Mouse (Mus musculus) layer of hippocampus, postnatal 10 days (tissue): Measurements from ENCODE around the gene Dlg4. TPM values are rescaled to one million over a fixed set of nuclear protein-coding genes. Genes with fewer than 3 reads are reported as not detected.

ENCODE experiments used
- DNase-seq, 2 experiments: peaks; one replicate each; pipeline ENCODE4 v3.0.0; 2021; ENCODE audit warnings: low spot score in 2 of 2
- long read RNA-seq: library from polyadenylated mRNA; stranded (forward); transcript quantifications from one replicate; pipeline ENCODE4 v2.0.0, GENCODE M21; 2023
- total RNA-seq, 2 experiments: library from RNA; stranded (reverse); gene quantifications; 2 replicates each; pipeline ENCODE4 v1.2.3; 2021

Gene Dlg4
- total RNA-seq = 100 to 1,000 TPM; 705 to 717 TPM
- long read RNA-seq, partial matches to known transcripts = 13 of 81 reads
- long read RNA-seq, other reads (novel, unspliced or antisense) = 62 of 81 reads

GRCm38 (mm10) chr11:70016669-70017068 lies at the start of gene Dlg4:
TSS of gene Dlg4 (plus strand) at chr11:70016942.
- DNase-seq = no peak

DNA sequence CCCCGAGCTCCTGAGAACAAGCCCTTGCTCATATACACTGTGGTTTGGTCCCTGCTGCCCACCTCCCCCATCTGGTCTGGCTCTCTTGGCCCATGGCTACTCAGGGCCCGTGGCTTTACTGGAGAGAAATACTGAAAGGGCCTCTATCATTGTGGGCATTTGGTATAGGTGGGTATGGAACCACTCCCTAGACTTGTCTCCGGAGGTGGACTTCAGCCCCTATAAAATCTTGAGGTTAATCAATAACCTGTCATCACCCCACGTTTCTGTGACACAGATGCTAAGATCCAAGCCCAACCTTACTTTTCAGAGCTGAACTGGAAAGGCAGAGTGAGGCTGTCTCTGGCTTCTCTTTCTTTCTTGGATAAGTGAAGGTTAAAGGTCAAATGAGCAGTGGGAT lies 47.9 kb upstream of the Dlg4 start:
- no peak for DNase-seq

DNA sequence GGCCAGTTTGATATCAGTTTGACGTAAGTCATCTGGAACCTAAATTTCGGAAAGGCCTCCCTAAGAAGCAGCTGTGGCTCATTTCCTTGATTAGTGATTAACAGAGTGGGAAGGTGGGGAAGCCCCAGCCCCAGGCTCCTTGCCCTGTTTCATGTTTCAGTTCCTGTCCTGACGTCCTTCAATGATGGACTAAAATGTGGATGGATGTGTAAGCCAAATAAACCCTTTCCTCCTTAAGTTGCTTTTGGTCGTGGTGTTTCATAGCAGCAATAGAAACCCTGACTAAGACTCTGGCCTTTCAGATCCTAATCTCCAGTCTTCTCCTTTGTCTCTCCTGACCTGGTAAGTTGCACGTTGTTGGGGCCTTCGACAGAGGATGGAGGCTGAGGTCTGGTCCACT lies 46.5 kb upstream of the Dlg4 start:
- DNase-seq = no peak

GRCm38 (mm10) chr11:69970775-69971174 lies 46.0 kb upstream of the Dlg4 start:
- DNase-seq = no peak

DNA sequence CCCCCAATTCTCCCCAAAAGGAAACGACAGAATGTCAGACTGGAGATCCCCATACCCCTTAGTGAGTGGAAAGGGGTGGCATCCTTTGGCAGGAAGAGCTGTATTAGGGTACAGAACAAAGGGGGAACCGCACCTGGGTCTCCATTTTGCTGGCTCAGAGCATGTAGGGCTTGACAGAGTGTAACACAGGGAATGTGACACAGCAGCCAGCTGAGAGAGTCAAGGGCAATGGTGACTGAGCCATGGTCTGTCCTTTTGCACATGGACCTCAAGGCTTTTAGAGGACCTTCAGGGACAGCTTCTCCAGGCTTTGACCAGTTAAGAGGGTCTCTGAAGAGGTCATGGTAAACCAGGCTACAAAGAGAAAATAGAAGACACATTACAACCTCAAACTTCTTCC lies 41.8 kb upstream of the Dlg4 start:
- DNase-seq = no peak

- DNase-seq = no peak
Measured at GRCm38 (mm10) chr11:69976271-69976670, 40.5 kb upstream of the Dlg4 start.

- DNase-seq = no peak
Measured at GRCm38 (mm10) chr11:69979827-69980195, 36.9 kb upstream of the Dlg4 start.

DNA sequence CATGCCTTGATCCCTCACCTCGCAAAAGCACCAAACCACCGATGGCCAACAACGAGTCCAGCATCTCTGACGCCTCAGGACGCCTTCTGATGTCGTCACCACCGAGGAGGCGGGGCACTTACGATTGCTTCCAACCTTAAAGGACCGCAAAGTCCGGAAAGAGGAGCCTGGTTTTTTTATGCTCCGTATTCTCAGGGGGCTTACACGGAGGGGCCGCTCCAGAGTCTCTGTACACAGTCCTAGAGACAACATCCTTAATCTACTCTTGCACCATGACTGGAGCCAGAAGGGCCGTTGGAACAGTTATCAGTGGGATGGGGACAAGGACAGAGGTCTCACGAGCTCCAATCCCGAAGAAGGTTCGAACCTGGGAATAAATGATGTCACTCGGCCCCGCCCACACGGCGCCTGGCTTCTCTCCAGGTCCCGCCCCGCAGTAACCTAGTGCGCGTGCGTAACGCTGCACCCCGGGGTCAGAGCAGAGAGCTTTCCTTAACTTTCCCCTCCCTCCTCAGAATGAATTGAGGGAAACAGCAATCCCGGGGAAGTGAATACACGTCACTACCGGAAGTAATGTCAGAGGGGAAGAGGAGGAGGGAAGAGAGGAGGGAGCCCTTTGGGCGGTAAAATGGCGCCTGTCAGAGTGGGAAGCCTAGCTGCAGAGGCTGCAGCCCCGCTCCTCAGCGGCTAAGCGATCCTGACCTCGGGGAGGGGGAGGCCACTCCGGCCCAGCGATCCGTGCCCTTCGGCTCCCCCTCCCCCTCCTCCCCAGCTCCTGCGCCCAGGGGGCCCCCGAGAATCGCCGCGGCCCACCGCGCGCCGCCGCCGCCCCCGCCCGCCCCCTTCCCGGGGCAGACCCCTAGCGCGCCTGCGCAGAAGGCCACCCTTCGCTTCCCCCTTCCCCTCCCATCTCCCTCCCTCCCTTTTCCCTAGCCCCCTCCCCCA lies 36.3 kb upstream of the Dlg4 start:
- peak; percentile 99 to 100 for DNase-seq

DNA sequence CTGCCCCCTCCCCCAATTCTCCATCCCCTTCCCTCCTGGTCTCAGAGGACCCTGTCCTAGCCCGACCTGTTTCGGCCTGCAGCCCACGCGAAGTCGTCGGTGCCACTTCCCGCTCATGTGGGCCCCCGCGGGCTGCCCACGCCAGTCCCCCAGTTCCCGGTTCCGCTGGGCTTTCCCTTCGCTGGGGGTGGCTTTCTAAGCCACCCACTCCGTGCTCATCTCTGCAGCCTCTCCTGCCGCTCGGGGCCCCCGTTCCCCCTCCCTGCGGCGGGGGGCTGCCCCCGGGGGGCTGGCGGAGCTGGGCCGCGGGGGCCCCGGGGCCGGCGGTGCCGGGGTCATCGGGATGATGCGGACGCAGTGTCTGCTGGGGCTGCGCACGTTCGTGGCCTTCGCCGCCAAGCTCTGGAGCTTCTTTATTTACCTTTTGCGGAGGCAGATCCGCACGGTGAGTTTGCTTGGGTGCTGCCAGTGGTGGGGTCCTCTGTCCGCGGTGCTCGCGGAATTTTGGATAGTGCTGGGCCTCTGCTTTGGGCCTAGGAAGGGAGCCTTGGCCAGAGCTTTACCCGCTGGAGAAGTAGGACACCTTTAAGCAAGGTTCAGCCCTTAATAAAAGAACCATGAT lies 35.5 kb upstream of the Dlg4 start, which contains the start of gene Ctdnep1:
Gene Ctdnep1 (plus strand): TSS at position 16 of the 622 bp plus-strand sequence.
- no peak for DNase-seq

GRCm38 (mm10) chr11:69982225-69982624 lies 34.5 kb upstream of the Dlg4 start, which contains the start of gene Elp5:
TSS of gene Elp5 (minus strand) at chr11:69982517.
- DNase-seq = no peak

DNA sequence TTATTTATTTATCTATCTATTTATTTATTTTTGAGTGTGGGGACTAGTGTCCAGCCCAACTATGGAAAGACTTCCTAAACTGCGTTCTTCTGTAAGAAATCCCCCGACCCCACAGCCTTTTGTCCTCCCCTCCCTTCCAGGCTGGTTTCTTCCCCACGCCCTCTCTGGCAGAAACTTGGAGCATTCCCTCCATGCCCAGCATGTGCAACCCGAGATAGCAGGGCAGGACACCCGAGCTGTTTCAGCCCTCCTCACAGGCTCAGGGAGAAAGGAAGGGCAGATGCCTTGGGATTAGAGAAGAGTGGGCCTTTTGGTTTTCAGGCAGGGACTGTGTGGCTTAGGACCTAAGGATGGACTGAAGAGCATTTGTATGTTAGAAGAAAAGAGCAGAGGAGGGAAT lies 33.9 kb upstream of the Dlg4 start:
- DNase-seq = no peak

DNA sequence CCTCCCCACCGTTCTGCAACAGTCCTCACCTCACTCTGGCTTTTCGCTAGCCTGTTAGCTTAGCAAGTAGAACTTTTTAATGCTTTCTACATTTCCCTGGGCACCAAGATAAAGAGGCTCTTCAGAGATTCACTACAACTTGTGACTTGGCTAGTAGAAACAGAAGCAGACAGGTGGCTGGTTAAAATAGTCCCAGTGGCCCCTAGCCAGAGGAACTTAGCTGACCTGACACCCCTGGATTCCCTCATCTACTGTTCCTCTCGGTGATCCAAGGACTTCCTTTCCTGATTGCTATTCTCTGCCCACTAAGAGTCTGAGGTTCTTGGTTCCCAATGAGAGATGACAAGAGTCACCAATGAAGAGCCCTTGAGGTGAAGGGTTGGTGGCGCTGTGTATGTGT lies 33.4 kb upstream of the Dlg4 start:
- DNase-seq = no peak

DNA sequence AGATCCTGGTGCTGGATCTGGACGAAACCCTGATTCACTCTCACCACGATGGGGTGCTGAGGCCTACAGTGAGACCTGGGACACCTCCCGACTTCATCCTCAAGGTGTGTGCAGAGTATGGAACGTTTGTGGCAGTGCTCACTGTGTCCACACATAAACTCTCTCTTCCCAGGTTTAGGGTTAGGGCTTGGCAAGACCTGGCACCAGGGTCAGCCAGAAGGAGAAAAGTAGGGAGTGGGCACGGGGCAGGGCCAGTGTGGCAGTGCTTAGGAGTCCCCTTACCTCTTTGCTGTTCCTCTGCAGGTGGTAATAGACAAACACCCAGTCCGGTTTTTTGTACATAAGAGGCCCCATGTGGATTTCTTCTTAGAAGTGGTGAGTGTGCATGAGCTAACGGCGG lies 32.3 kb upstream of the Dlg4 start:
- DNase-seq = no peak

DNA sequence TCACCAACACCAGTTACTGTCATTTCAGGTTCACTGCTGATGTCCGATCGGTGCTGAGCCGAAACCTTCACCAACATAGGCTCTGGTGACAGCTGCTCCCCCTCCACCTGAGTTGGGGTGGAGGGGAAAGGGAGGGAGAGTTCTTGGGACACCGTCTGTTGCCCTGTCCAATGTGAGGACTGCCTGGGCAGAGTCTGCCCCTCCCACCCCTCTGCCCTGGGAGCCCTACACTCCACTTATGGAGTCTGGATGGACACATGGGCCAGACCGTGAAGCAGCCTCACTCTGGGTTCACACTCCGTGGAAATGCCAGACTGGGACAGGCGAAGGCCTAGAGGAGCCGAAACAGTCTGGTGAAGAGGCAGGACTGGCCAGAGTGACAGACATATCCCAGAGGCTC lies 26.8 kb upstream of the Dlg4 start:
- DNase-seq = no peak

DNA sequence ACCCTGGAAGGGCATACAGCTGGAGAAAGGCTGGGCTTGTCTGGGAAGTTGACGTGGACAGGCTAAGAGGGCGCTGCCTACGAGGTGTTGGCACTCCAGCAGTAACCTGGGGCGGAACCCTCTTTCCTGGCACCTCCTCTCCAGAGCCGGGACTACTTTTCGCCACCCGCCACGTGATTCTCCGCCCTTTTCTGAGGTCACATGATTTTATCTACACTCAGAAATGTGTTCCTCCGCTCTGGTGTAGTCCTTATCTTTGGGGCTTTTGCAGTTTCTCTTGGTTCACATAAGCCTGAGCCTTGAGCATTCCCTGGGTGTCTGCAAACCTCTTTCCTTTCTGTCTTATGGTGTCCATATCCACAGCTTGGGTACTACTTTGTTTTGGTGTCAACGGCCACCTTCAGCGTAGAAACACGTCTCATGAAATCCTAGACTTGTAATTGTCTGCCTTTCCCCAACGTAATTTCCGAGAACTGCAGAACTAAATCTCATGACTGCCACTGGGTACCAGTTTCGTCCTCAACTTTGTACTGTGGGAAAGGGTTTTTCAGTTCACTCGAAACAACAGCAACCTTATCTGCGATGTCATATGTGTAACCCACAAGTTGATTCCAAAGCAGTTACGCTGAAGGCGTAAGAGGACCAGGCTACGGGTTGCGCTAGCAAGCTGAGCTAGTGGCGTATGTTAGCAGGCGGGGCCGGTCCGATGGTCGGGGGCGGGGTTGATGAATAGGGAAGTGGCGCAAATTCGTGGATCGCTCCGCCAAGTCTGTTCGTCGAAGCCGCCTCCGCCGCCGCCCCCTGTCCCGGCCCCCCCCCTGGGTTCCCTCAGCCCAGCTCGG lies 25.7 kb upstream of the Dlg4 start, which contains the start of gene Gabarap:
Gene Gabarap (plus strand): TSS at position 294 of the 842 bp plus-strand sequence.
- DNase-seq = peak; percentile 97

- no peak for DNase-seq
Measured at GRCm38 (mm10) chr11:69991711-69992110, 25.0 kb upstream of the Dlg4 start.

DNA sequence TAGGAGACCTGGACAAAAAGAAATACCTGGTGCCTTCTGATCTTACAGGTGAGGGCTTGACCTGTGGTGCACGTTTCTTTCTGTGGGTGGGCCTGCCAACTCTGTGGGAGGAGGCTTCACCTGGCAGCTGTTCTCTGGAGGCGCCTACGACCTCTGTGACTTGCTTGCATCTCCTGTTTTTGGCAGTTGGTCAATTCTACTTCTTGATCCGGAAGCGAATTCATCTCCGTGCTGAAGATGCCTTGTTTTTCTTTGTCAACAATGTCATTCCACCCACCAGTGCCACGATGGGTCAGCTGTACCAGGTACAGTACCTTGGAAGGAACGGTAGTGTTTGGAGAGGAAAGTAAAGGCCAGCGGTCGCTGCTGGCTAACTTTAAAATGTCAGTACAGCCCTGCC lies 24.3 kb upstream of the Dlg4 start:
- no peak for DNase-seq

GRCm38 (mm10) chr11:69992932-69993331 lies 23.8 kb upstream of the Dlg4 start:
- DNase-seq = no peak

DNA sequence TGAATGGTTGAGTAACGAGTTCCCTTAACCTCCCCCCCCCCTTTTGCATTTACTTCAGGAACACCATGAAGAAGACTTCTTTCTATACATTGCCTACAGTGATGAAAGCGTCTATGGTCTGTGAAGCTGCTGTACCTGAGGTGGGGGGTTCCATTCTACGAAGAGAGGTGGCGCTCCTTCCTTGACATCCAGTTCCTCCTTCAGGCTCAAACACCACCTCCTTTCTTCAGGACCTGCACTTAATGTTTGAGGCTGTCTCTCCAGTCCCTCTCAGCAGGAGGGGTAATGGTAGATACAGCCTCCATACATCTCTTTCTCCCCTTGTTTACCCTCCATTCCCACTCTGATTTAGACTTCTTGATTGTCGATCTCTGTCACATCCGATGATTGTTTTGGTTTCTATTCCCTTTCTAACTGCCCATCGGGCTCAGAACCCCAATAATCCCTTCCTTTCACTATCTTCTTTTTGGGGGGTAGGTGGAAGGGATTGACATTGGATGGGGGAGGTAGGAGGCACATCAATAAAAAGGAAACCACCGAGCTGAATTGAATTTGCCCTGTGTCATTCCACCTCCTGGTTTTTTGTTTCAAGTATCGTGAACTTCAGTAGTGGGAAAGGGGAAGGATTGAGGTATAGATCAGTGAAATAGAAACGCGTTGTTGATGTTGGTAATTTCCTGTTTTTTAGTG lies 22.2 kb upstream of the Dlg4 start:
- no peak for DNase-seq

DNA sequence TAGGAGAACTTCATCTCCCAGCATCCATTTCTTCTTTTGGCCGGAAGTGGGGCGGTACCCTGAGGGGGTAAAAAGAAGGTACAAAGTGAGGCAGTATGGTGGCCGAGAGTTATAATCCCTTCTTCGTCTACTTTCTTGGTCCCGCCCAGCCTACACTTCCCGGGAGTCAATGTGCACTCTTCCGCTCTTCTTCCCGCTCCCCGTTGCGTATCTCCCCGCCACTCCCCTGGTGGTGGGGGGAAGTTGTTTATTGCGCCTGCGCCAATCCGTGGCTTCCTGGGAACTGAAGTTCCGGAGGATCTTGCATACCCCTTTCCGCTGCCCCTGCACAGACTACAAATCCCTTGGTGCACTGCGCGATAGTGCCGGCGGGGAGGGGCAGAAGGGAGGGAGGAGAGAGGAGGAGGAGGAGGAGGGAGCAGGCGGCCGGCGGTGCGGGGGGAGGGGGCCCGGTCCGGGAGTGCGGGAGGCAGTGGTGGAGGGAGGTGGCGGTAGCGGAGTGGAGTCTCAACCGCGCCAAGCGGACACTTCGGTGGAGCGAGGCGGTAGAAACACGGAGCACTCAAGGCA lies 21.3 kb upstream of the Dlg4 start, which contains the start of gene Phf23:
Gene Phf23 (plus strand): TSS at position 387 of the 570 bp plus-strand sequence.
- peak; percentile 97 for DNase-seq
